Mouse (Mus musculus): ENCODE measurements around the gene Adam19.

DNA sequence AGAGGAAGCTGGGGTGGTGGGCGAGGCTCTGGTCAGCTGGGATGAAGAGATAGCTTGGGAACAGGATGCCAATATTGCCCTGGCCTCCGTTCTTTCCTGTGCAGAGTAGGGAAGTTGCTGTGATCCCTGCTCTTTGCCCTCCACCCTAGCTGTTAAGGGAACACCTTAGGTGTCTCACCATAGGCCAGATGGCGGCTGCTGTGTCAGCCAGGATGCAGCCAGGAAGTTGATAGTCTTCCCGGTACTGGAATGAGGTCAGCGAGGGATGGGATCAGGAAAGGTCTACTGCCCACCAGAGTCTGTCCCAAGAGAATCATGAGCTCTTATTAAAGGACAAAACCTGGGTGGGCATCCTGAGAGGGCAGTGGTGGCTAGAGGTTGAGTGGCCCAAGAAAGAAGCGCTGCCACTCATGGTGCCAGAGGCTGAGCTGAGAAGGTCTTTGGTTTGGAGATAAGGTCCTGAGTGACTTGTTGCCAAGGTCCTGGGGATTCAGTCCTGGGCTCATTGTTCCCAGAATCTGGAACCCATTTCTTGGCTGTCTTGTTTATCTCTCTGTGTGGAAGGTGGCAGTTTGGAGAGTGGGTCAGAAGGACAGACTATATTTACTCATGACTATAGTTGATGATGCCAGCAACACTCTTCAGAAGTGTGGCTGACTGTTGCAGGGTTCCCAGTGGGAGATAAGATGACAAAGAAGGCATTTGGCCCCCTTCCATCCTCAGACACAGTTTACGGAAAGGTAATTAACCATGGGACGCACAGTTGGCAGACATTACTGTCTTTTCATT is 54.6 kb downstream of the Adam19 start:
- TF ChIP-seq CTCF (IDR thresholded peaks at IDR 0.05; ENCODE audit: low read depth, low read length) (no peak), POLR2A (IDR thresholded peaks at IDR 0.05; ENCODE audit: insufficient read depth, low read length) (no peak)

Measured in ES-Bruce4 (cell line).